Mouse (Mus musculus) forebrain, embryonic 13.5 days (tissue): ENCODE data around the gene Mpv17l2. TPM values are rescaled to one million over a fixed set of nuclear protein-coding genes. Genes with fewer than 3 reads are reported as not detected.

Source experiments
- ATAC-seq: fragments of 200-750 bp; cut with Nextera tagmentation; 2 replicates; pipeline ENCODE4 v1.8.0; 2017
- H3K27ac ChIP-seq: fragments of 300-500 bp; sonication (generic); 2 replicates; pipeline ENCODE4 v1.5.1; 2015; ENCODE audit warnings: inconsistent platforms, mild to moderate bottlenecking, moderate library complexity
- H3K27me3 ChIP-seq: fragments of 300-500 bp; sonication (generic); 2 replicates; pipeline ENCODE4 v1.6.1; 2015; ENCODE audit warnings: mild to moderate bottlenecking, inconsistent platforms
- H3K36me3 ChIP-seq: fragments of 300-500 bp; sonication (generic); 2 replicates; pipeline ENCODE4 v1.6.1; 2015; ENCODE audit warnings: mild to moderate bottlenecking, inconsistent platforms; ENCODE audit not compliant: poor library complexity, severe bottlenecking
- H3K4me1 ChIP-seq: fragments of 300-500 bp; sonication (generic); 2 replicates; pipeline ENCODE4 v1.6.1; 2015; ENCODE audit warnings: inconsistent platforms
- H3K4me2 ChIP-seq: fragments of 300-500 bp; sonication (generic); 2 replicates; pipeline ENCODE4 v1.6.1; 2015; ENCODE audit warnings: inconsistent platforms, mild to moderate bottlenecking, moderate library complexity
- H3K4me3 ChIP-seq: fragments of 300-500 bp; sonication (generic); 2 replicates; pipeline ENCODE4 v1.5.1; 2015; ENCODE audit warnings: mild to moderate bottlenecking, inconsistent platforms
- H3K9ac ChIP-seq: fragments of 300-500 bp; sonication (generic); 2 replicates; pipeline ENCODE4 v1.6.1; 2015; ENCODE audit warnings: mild to moderate bottlenecking, inconsistent platforms
- H3K9me3 ChIP-seq: fragments of 300-500 bp; sonication (generic); replicated peaks from 2 replicates; pipeline ENCODE4 v1.6.1; 2016; ENCODE audit warnings: inconsistent platforms
- WGBS: fragments of 180-500 bp; shearing (Covaris S2); methylation state at CpG from one replicate; pipeline ENCODE4 v1.1.7; 2015; 5-methylcytosine and 5-hydroxymethylcytosine counted together
- polyA plus RNA-seq: library from polyadenylated mRNA; unstranded; fragments of >200 nt; fragmentation: Nextera tagmentation; extraction: Ambion mirVana; gene quantifications from 2 replicates; pipeline ENCODE4 v1.2.1, GENCODE M21; 2015

Mpv17l2 gene
- polyA plus RNA-seq, 1 experiment from 2014 or later = 48.0 TPM

DNA sequence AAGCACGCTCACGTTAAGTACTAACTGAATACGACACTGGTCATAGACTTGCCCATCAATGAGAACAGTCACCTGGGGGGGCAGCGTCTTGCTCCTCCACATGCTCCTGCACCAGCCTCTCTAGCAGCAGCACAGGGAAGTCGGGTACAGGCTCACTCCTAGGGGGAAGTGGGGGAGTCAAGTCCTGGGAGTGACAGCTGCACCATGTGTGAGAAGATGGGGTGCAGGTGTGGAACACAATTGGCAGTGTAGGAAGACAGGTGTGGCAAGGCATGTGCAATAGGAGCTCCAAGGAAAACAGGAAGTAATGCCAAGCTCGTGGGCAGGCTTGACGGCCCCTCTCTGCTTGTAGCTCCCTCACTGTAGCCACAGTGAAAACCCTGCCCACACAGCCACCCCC lies 10.5 kb upstream of the Mpv17l2 start:
- H3K27ac ChIP-seq = no peak overlapping the region
- ATAC-seq = no peak
- H3K4me3 ChIP-seq = no peak overlapping the region
- peaks cover 75% of the 10 kb centered on the region for H3K36me3 ChIP-seq
- peaks cover 44% of the 10 kb centered on the region for H3K4me1 ChIP-seq
- H3K4me2 ChIP-seq = no peak overlapping the region
- H3K27me3 ChIP-seq = peaks cover 6% of the 10 kb centered on the region; the same call in 1 of the 2 replicates
- no peak overlapping the region for H3K9ac ChIP-seq
- no peaks in the 10 kb centered on the region for H3K9me3 ChIP-seq
- 91% methylated on average over 7 of the region's 7 CpGs for WGBS

DNA sequence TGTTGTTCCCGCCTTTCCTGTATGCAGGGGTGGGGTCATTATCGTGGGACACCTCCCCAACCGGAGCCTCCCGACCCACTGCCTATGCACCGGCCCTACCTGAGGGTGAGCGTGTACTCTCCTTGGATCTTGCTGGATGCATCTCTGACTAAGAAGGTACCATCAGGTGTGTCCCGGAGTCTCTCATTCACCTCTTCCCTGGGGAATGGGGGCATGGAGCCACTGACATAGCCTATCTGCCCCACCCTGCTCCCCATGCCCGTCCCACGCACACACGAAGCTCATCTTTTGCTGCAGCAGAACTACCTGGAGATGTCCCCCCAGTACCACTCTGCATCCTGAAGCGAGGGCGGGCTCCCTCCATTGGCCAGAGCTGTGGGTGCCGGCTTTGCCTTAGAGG lies 10.0 kb upstream of the Mpv17l2 start:
- Histone ChIP-seq H3K27me3 (peaks cover 9% of the 10 kb centered on the region; the same call in 1 of the 2 replicates), H3K4me3 (no peak overlapping the region), H3K27ac (no peak overlapping the region), H3K9ac (no peak overlapping the region), H3K4me1 (peaks cover 45% of the 10 kb centered on the region), H3K4me2 (no peak overlapping the region), H3K9me3 (no peaks in the 10 kb centered on the region), H3K36me3 (peaks cover 75% of the 10 kb centered on the region)
- no peak for ATAC-seq
- 95% methylated on average over 13 of the region's 13 CpGs for WGBS

DNA sequence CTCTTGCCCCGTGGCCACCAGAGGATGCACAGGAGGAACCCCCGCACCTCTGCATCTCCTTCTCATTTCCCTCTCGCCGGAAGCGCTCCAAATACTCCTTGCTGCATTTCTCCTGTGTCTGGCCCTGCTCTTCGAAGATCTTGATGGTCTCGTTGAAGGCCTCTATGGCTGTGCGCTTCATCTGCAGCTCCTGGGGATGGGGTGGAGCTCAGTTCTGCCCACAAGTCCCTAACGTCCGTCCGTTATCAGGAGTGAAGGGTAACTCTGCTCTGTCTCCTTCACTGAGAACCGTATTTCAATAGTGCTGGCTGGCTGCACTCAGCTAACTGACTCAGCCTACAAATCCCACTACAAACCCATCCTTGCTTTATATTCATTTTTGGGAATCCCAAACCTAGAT lies 9.1 kb upstream of the Mpv17l2 start:
- no peak overlapping the region; the same call in 1 of the 2 replicates for H3K27ac ChIP-seq
- no peaks in the 10 kb centered on the region for H3K9me3 ChIP-seq
- H3K9ac ChIP-seq = no peak overlapping the region
- peaks cover 10% of the 10 kb centered on the region; the same call in 1 of the 2 replicates for H3K27me3 ChIP-seq
- 68% methylated on average over 12 of the region's 12 CpGs for WGBS
- ATAC-seq = no peak
- peaks cover 41% of the 10 kb centered on the region for H3K4me1 ChIP-seq
- peaks cover 73% of the 10 kb centered on the region for H3K36me3 ChIP-seq
- H3K4me2 ChIP-seq = no peak overlapping the region
- H3K4me3 ChIP-seq = no peak overlapping the region

DNA sequence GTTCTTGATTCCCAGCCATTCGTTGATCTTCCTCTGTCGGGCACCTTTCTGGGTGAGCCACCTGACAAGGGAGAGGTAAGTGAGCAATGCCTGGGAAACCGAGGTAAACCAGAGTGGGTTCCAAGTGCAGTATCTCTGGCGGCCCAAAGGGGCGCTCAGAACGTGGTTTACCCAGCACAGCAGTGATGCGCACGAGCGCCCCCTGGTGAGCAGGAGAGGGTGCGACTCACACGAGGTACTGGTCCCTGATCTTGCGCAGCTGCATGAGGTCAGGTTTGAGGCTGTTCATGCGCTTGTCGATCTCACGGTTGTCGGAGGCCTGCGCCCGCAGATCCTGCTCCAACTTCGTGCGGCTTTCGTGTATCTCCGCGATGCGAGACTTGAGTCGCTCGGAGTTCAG lies 8.6 kb upstream of the Mpv17l2 start:
- Histone ChIP-seq H3K9me3 (no peaks in the 10 kb centered on the region), H3K4me1 (peaks cover 36% of the 10 kb centered on the region), H3K36me3 (peaks cover 68% of the 10 kb centered on the region), H3K9ac (no peak overlapping the region), H3K27me3 (peaks cover 10% of the 10 kb centered on the region; the same call in 1 of the 2 replicates), H3K27ac (no peak overlapping the region; the same call in 1 of the 2 replicates), H3K4me2 (no peak overlapping the region), H3K4me3 (no peak overlapping the region)
- 6% methylated on average over 26 of the region's 26 CpGs for WGBS
- peak; percentile 81 for ATAC-seq

DNA sequence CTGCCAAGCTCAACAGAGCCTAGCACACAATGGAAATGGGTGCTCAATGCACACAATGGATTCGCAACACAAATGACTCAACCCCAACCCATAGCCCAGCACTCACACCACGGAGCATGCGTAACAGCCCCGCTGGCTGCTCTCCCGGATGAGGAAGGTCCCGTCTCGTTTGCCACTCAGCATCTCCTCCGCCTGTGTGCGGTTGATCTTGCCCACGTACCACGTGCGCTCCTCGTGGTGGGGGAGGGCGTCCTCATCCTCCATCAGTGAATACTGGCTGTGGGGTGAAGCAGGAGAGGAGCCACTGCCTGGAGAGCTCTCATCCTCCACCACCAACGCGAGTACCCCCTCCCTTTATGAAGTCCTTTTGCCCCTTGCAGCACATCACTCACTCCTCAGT lies 8.2 kb upstream of the Mpv17l2 start:
- H3K9ac ChIP-seq = no peak overlapping the region
- peak; percentile 4; the same call in 1 of the 2 replicates for ATAC-seq
- H3K4me3 ChIP-seq = no peak overlapping the region
- WGBS = 83% methylated on average over 16 of the region's 16 CpGs
- no peak overlapping the region for H3K4me2 ChIP-seq
- H3K27ac ChIP-seq = no peak overlapping the region
- no peaks in the 10 kb centered on the region for H3K9me3 ChIP-seq
- peaks cover 64% of the 10 kb centered on the region for H3K36me3 ChIP-seq
- H3K27me3 ChIP-seq = peaks cover 10% of the 10 kb centered on the region; the same call in 1 of the 2 replicates
- peaks cover 32% of the 10 kb centered on the region for H3K4me1 ChIP-seq

DNA sequence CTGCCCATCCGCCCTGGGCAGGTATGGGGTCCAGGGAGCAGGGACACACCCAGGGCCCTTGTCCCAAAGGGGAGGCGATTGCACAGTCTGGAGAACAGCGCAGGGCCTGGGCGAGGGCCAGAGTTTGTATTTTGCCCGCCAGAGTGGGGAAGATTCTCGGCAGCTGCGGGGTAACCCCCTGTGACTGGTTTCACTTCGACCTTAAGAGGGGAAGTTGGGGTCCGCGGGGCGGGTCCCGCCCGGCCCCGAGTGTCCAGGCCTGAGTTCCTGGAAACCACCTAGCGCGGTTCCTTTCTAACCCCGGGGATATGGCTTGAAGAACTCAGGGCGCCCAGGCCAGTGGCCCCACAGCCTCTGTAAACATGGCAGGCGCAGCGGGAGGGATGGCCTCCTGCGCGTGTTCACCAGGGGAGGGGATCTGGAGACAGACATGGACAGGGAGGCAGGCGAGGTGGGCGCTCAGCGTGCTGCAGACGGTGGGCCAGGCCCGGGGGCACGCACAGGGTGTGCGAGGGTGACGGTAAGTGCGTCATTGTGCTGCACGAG lies 7.6 kb upstream of the Mpv17l2 start:
- H3K4me2 ChIP-seq = no peak overlapping the region
- H3K9me3 ChIP-seq = no peaks in the 10 kb centered on the region
- 95% methylated on average over 32 of the region's 32 CpGs for WGBS
- peaks cover 26% of the 10 kb centered on the region for H3K4me1 ChIP-seq
- H3K4me3 ChIP-seq = no peak overlapping the region
- peaks cover 58% of the 10 kb centered on the region for H3K36me3 ChIP-seq
- no peak for ATAC-seq
- no peak overlapping the region for H3K27ac ChIP-seq
- no peak overlapping the region for H3K9ac ChIP-seq
- peaks cover 10% of the 10 kb centered on the region; the same call in 1 of the 2 replicates for H3K27me3 ChIP-seq

DNA sequence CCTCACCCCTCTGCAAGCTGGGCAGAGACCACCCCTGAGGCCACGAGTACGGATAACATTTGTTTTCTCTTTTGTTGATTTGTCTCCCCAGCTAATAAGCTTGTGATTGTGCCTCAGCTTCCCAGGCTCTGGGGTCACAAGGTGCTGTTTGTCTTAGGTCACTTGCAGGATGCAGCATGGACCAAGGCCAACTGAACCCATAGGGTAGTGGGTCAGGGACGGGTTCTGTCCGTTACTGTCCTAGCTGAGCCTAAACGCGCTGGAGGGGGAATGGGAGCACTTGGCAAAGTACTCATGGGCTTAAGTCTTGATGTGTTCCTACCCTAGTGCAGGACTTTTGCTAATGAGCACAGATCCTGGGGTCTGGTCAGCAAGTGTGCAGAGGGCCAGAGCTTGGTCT lies 6.8 kb upstream of the Mpv17l2 start:
- 0 out of 2 replicates have a peak overlapping the region, but pooled peaks have one; percentile 10 for H3K9ac ChIP-seq
- no peak for ATAC-seq
- WGBS = 89% methylated on average over 6 of the region's 6 CpGs
- no peaks in the 10 kb centered on the region for H3K9me3 ChIP-seq
- peaks cover 18% of the 10 kb centered on the region for H3K4me1 ChIP-seq
- peaks cover 50% of the 10 kb centered on the region for H3K36me3 ChIP-seq
- peaks cover 10% of the 10 kb centered on the region; the same call in 1 of the 2 replicates for H3K27me3 ChIP-seq
- no peak overlapping the region for H3K4me3 ChIP-seq
- no peak overlapping the region for H3K4me2 ChIP-seq
- H3K27ac ChIP-seq = no peak overlapping the region

DNA sequence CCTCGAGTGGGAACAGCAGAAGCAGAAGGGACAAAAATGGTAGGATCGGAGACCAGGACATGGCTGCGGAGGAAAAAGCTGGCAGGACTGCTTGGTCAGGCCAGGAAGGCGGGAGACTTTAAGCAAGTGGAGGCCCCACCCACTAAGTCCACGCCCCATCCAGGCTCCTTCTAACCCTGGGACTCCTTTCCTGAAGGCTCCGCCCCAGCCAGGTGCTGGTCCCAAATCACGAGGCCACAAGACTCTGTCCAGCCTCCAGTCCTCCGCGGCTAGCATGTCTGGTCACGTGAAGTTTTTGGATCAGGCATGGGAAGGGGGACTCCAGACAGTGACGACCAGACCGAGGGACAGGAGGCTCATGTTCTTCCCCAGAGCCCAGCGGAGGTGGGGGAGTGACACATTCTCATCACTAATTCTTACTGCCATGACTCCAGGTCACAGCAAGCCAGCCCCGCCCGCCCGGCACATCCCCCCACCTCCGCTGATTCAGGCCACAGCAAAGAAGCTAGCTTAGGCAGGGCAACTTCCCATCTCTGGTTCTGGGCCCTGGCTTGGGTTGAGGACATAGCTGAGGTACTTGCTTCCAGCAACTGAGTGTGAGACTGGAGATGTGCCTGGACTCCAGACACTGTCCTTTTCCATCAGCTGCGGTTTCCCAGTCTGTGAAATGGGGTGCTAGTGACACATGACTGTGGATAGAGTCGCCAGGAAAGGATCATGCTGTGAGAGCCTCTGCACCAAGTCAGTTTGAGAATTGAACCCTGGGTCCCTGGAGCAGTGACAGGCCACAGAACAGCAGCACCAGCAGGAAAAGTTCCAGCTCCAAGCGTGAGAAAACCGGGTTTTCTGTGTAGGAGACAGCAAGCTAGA lies 6.1 kb upstream of the Mpv17l2 start:
- peak overlapping the region; percentile 27 for H3K4me3 ChIP-seq
- 8% methylated on average over 21 of the region's 21 CpGs for WGBS
- H3K27ac ChIP-seq = no peak overlapping the region
- no peak for ATAC-seq
- peak overlapping the region; percentile 63 for H3K9ac ChIP-seq
- peaks cover 10% of the 10 kb centered on the region; the same call in 1 of the 2 replicates for H3K27me3 ChIP-seq
- peak overlapping the region; percentile 62 for H3K4me2 ChIP-seq
- H3K36me3 ChIP-seq = peaks cover 43% of the 10 kb centered on the region
- H3K9me3 ChIP-seq = no peaks in the 10 kb centered on the region
- peaks cover 17% of the 10 kb centered on the region for H3K4me1 ChIP-seq

DNA sequence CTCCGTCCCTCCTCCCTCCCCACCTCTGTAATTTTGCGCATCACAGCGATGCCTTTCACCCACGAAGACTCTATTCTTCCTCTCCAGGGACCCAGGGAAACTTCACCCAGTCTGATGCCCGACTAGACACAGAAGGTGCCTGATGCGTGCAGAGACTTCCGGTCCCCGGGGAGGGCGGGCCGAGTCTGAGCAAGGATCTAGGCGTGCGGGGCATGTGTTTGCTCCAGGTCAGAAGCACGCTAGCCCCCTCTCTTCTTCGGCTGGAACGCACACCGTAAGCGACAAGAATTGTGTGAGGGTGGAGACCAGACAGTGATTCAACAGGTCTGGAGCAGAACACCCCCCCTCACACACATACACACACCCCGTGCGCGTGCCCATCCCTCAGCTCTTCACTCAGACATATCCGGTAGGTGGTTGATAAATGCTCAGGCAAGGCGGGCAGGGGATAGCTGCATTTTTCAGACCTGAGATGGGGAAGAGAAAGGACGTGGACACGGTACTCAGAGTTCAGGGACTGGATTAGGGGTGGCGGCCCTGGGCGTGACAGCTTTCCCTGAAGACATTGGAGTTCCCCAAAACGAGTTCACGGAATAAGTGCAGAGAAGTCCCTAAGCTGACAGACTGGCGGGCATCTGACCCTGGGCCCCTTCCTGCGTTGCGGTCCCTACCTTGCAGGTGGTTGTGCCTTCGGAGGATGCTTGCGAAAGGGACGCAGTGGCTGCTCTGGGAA lies 5.3 kb upstream of the Mpv17l2 start:
- peak overlapping the region; percentile 63 for H3K9ac ChIP-seq
- no peaks in the 10 kb centered on the region for H3K9me3 ChIP-seq
- H3K27me3 ChIP-seq = peaks cover 10% of the 10 kb centered on the region; the same call in 1 of the 2 replicates
- ATAC-seq = no peak
- H3K36me3 ChIP-seq = peaks cover 35% of the 10 kb centered on the region
- peaks cover 17% of the 10 kb centered on the region for H3K4me1 ChIP-seq
- H3K27ac ChIP-seq = no peak overlapping the region
- H3K4me3 ChIP-seq = peak overlapping the region; percentile 27
- WGBS = 3% methylated on average over 34 of the region's 34 CpGs
- H3K4me2 ChIP-seq = peak overlapping the region; percentile 62

DNA sequence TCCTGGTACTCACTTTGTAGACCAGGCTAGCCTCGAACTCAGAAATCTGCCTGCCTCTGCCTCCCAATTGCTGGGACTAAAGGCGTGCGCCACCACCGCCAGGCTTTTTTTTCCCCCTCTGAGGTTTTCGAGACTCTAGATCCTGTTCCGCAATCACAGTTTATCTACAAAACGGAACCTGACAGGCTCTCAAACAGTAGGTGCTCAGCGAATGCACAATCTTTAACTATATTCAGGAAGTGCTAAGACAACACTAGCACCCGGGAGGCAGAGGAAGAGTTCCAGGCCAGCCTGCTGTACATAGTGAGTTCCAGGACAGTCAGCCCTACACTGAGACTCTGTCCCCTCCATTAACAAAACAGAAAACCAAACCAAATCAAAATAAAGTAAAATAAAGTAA lies 4.6 kb upstream of the Mpv17l2 start:
- no peak overlapping the region for H3K9ac ChIP-seq
- WGBS = 89% methylated on average over 9 of the region's 9 CpGs

DNA sequence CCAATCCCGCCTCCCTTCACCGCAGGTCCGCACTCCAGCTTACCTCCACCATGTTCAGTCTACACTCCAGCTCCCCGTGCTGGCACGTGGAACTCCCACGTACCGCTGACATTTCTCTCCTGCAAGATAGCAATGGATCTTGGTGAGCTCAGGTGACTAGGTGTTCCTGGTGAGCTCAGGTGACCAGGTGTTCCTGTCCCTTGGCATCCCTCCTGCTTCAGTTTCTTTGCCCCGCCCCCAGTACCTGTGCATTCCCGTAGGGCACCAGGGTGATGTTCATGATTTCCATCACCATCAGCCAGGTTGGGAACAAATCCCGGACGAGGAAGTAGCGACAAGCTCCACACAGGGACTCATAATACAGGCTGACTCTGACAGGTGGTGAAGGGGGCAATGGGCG lies 3.9 kb upstream of the Mpv17l2 start:
- no peak for ATAC-seq
- Histone ChIP-seq H3K36me3 (peaks cover 21% of the 10 kb centered on the region), H3K27me3 (peaks cover 10% of the 10 kb centered on the region; the same call in 1 of the 2 replicates), H3K9me3 (no peaks in the 10 kb centered on the region), H3K4me1 (peaks cover 25% of the 10 kb centered on the region), H3K4me3 (no peak overlapping the region), H3K27ac (no peak overlapping the region), H3K9ac (no peak overlapping the region), H3K4me2 (no peak overlapping the region)
- 93% methylated on average over 13 of the region's 13 CpGs for WGBS

More for the DNA sequence above, 4.6 kb upstream of the Mpv17l2 start:
- Histone ChIP-seq H3K4me2 (peak overlapping the region; percentile 62), H3K9me3 (no peaks in the 10 kb centered on the region), H3K27ac (no peak overlapping the region), H3K4me3 (no peak overlapping the region), H3K27me3 (peaks cover 10% of the 10 kb centered on the region; the same call in 1 of the 2 replicates), H3K4me1 (peaks cover 18% of the 10 kb centered on the region), H3K36me3 (peaks cover 28% of the 10 kb centered on the region)
- ATAC-seq = no peak

DNA sequence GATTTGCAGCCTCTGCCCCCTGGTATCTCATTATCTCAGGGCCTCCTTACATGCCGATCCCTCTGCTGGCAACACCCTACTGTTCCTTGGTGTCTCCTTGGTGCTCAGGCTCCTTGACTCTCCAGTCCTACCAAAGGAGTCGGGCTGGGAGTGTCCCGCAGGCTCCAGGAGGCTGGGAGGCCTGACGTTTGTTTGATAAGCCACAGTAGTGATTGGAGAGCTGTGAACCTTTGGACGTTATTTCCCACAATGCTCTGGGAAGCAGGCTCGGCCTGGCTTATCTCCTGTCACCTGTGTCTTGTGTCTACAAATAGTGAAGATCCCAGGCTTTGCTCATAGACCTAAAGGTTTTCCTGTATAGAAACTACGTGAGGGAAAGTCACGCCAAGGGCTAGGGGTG lies 3.3 kb upstream of the Mpv17l2 start:
- no peak overlapping the region for H3K27ac ChIP-seq
- no peak overlapping the region for H3K9ac ChIP-seq
- no peak overlapping the region for H3K4me3 ChIP-seq
- peaks cover 18% of the 10 kb centered on the region for H3K36me3 ChIP-seq
- peaks cover 10% of the 10 kb centered on the region; the same call in 1 of the 2 replicates for H3K27me3 ChIP-seq
- 87% methylated on average over 8 of the region's 8 CpGs for WGBS
- peaks cover 31% of the 10 kb centered on the region for H3K4me1 ChIP-seq
- no peaks in the 10 kb centered on the region for H3K9me3 ChIP-seq
- no peak overlapping the region for H3K4me2 ChIP-seq
- ATAC-seq = no peak
